ENCODE assay signal across 8 mouse cellular contexts in the genomic region with DNA sequence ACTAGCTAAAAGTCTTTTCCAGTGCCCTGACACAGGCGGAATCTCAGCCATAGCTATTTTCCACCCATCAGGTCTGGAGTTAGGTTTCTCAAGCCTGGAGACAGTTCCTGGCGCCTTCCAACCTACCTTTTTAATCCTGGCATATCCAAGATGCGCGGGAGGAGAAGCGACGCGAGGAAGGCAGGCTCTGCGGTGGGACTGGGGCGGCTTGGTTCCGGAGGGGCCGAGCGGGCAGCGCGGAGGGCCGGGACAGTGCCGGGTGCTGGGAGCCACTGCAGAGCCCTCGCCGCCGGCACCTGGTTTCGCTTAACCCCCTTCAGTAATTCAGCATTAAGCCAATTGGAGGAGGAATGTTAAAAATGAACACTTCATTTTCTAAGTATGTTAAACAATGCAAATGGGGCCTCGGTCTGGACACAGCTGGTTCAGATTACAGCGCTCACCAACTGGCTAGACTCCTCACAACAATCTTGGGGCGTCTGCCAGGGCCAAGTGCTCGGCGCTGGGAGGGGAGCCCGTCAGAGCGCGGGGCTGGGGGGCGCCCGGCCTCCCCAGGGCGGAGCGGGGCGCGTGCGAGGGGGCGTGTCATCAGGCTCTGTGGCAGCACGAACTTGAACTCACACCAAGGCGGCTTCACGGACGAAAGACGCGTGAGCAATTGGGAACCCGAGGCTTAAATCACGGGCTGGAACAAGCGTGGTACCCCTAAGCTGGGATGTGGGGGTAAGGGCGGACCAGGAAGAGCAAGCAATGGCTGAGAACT. TPM values are rescaled to one million over a fixed set of nuclear protein-coding genes. Genes with fewer than 3 reads are reported as not detected.
A peak's percentile ranks its signal among the peaks of the same experiment; 100 is the strongest.
DNase-seq lines count a peak whose midpoint lies in the region; ATAC-seq and TF ChIP-seq lines count a peak whose summit lies in the region.

A gene (minus strand): TSS at position 448 of the 763 bp plus-strand sequence.

- peak within 1 kb of the TSS; percentile 97 for H3K4me2 ChIP-seq in forebrain, embryonic 16.5 days (ENCODE audit: low read length)

- peak within 1 kb of the TSS; percentile 58 for H3K4me3 ChIP-seq in ES-Bruce4 (ENCODE audit: low read depth, low read length)
- peak within 1 kb of the TSS; percentile 59 for H3K4me3 ChIP-seq in forebrain, embryonic 16.5 days (replicated peaks; ENCODE audit: low read length)
- H3K4me3 ChIP-seq in megakaryocyte, embryonic 14.5 days (replicated peaks): peak within 1 kb of the TSS; percentile 89

- no peak for TF ChIP-seq EP300 in ES-Bruce4 (IDR thresholded peaks at IDR 0.05; ENCODE audit: insufficient read depth, low read depth, low read length)

- peak; percentile 80 for ATAC-seq in forebrain, embryonic 16.5 days
- peak; percentile 46 to 57; a peak in 3 of 4 replicates for ATAC-seq in hematopoietic stem cell, adult 5-6 weeks (replicated peaks in 1 of 2; ENCODE audit: insufficient read depth in 1 of 2, low FRiP score in 2 of 2, low TSS enrichment in 1 of 2, low read depth in 1 of 2, poor library complexity in 2 of 2, severe bottlenecking in 2 of 2)

- no peaks in the 10 kb centered on the region for H3K4me1 ChIP-seq in ES-Bruce4 (ENCODE audit: control insufficient read depth, insufficient read depth, low read length)
- H3K4me1 ChIP-seq in forebrain, embryonic 16.5 days (replicated peaks; ENCODE audit: control insufficient read depth, insufficient read depth, low read length): peaks cover 14% of the 10 kb centered on the region
- peaks cover 36% of the 10 kb centered on the region for H3K4me1 ChIP-seq in megakaryocyte, embryonic 14.5 days

- H3K9me3 ChIP-seq in ES-Bruce4 (replicated peaks; ENCODE audit: control insufficient read depth, insufficient read depth, low read length, poor library complexity, severe bottlenecking): no peaks in the 10 kb centered on the region
- H3K9me3 ChIP-seq in forebrain, embryonic 16.5 days (ENCODE audit: control insufficient read depth, low read length): no peaks in the 10 kb centered on the region
- no peaks in the 10 kb centered on the region for H3K9me3 ChIP-seq in megakaryocyte, embryonic 14.5 days

- TF ChIP-seq POLR2A in ES-Bruce4 (IDR thresholded peaks at IDR 0.05; ENCODE audit: insufficient read depth, low read length): no peak

- H3K27me3 ChIP-seq in ES-Bruce4 (ENCODE audit: control insufficient read depth, insufficient read depth, low read length, poor library complexity, severe bottlenecking): no peaks in the 10 kb centered on the region; the same call in 1 of the 2 replicates
- H3K27me3 ChIP-seq in forebrain, embryonic 16.5 days (replicated peaks; ENCODE audit: control insufficient read depth, insufficient read depth, low read length): 0 out of 2 replicates have a peak, but pooled peaks cover 13% of the 10 kb centered on the region
- peaks cover 73% of the 10 kb centered on the region for H3K27me3 ChIP-seq in megakaryocyte, embryonic 14.5 days (replicated peaks)

- no peaks in the 10 kb centered on the region for H3K36me3 ChIP-seq in ES-Bruce4 (ENCODE audit: control insufficient read depth, insufficient read depth, low read length, poor library complexity, severe bottlenecking)
- no peaks in the 10 kb centered on the region for H3K36me3 ChIP-seq in forebrain, embryonic 16.5 days (ENCODE audit: control insufficient read depth, insufficient read depth)
- H3K36me3 ChIP-seq in megakaryocyte, embryonic 14.5 days (replicated peaks; ENCODE audit: low read length): no peaks in the 10 kb centered on the region

- under 1% methylated on average over 46 of the region's 46 CpGs for WGBS in forebrain, embryonic 16.5 days

- TF ChIP-seq CTCF in ES-Bruce4 (IDR thresholded peaks at IDR 0.05; ENCODE audit: low read depth, low read length): no peak

- intact Hi-C loops in left cerebral cortex, postnatal 25 days (cut with DNase I): loop anchor here (10.0 kb wide), 1 partner anchor 56 kb away; no protein-coding TSS in a partner anchor

- peak; percentile 68 for DNase-seq in adrenal gland, postnatal 10 days
- peak; percentile 11 to 26 for DNase-seq in left cerebral cortex, postnatal 25 days (ENCODE audit: low spot score in 2 of 2)
- peak; percentile 20 for DNase-seq in skeletal muscle tissue, adult 2 months (ENCODE audit: low read depth, low spot score)
- DNase-seq in c-Kit-positive CD71-positive TER-119-positive erythroid progenitor cells, embryonic 14.5 days (ENCODE audit: low spot score): no peak

- peak within 1 kb of the TSS; percentile 41 for H3K9ac ChIP-seq in ES-Bruce4 (ENCODE audit: low read depth, poor library complexity, severe bottlenecking)
- H3K9ac ChIP-seq in forebrain, embryonic 16.5 days (replicated peaks; ENCODE audit: low read depth, low read length): peak within 1 kb of the TSS; percentile 58

- H3K27ac ChIP-seq in ES-Bruce4 (ENCODE audit: insufficient read depth, low read length): no peak within 1 kb of the TSS
- no peak within 1 kb of the TSS for H3K27ac ChIP-seq in forebrain, embryonic 16.5 days (ENCODE audit: low read length)

RNA-seq across cellular contexts. Expression of the gene that starts here (rescaled TPM):
- 1.6 TPM in 2 replicates for polyA plus RNA-seq in ES-Bruce4 (2011; ENCODE audit: insufficient read depth, insufficient read length, low read depth, missing spikeins)
- total RNA-seq in adrenal gland, postnatal 10 days (2021): 10 to 100 TPM; 60.7 to 81.7 TPM
- 7.9 and 13.5 TPM in 2 replicates for polyA plus RNA-seq in forebrain, embryonic 16.5 days (2015; fragmentation: Nextera tagmentation; extraction: Ambion mirVana)
- not detected in 2 replicates for total RNA-seq in hematopoietic stem cell, adult 5-6 weeks (2017)
- 1 to 10 TPM; 7.1 to 8.0 TPM for total RNA-seq in left cerebral cortex, postnatal 25 days (2021)
- polyA plus RNA-seq in megakaryocyte, embryonic 14.5 days (2012; ENCODE audit: insufficient read depth, low replicate concordance): not detected in 2 replicates

Comparison
In these comparisons a context has a peak if more than half of its experiments do, and no peak if none do; other contexts are left out.
1. RNA of the gene that starts here (total RNA-seq): 60.7 to 81.7 TPM in adrenal gland, postnatal 10 days; 7.1 to 8.0 TPM in left cerebral cortex, postnatal 25 days and not detected in hematopoietic stem cell, adult 5-6 weeks; every median in the first group is over 4 times any median in the second.
2. Peak in ATAC-seq in hematopoietic stem cell, adult 5-6 weeks; RNA of the gene not detected or under 1 TPM.
3. Peak in every context shown above with its lines, with median percentiles within 50 percentile points of each other: H3K4me3 ChIP-seq.